Mouse (Mus musculus): ENCODE results near the gene Sema3c.

GRCm38 (mm10) chr5:17776571-17776970 lies 202.5 kb downstream of the Sema3c start:
- no peak for TF ChIP-seq CTCF (IDR thresholded peaks at IDR 0.05; ENCODE audit: insufficient read depth, low read length)
- TF ChIP-seq POLR2A (IDR thresholded peaks at IDR 0.05; ENCODE audit: borderline replicate concordance, extremely low read depth, low read depth, low read length) = no peak
